Mouse (Mus musculus): Measurements from ENCODE around the gene Insl3. TPM values are rescaled to one million over a fixed set of nuclear protein-coding genes. Genes with fewer than 3 reads are reported as not detected.
A peak's percentile ranks its signal among the peaks of the same experiment; 100 is the strongest.

The Insl3 gene
- total and polyA plus RNA-seq, 2 experiments, result 0.74 to 8.2 TPM

GRCm38 (mm10) chr8:71668220-71668975 lies 20.6 kb upstream of the Insl3 start:
- peak overlapping the region; percentile 9; the same call in 1 of the 2 replicates for H3K4me3 ChIP-seq (ENCODE audit: insufficient read depth, low read depth, low read length)
- H3K27ac ChIP-seq (replicated peaks; ENCODE audit: insufficient read depth, low read depth, low read length), result no peak overlapping the region
- no peak overlapping the region for H3K9ac ChIP-seq (ENCODE audit: low read depth, low read length)
- H3K36me3 ChIP-seq (ENCODE audit: control insufficient read depth, insufficient read depth, low read length), result no peaks in the 10 kb centered on the region
- TF ChIP-seq POLR2A (IDR thresholded peaks at IDR 0.05; ENCODE audit: extremely low read depth, insufficient read depth, low read length) (no peak), CTCF (IDR thresholded peaks at IDR 0.05; ENCODE audit: low read depth, low read length) (no peak)
- DNase-seq (ENCODE audit: extremely low read depth, low read depth, low spot score), result no peak
- no peaks in the 10 kb centered on the region for H3K79me2 ChIP-seq (ENCODE audit: control insufficient read depth, insufficient read depth, low read length)
- H3K4me1 ChIP-seq (ENCODE audit: control insufficient read depth, insufficient read depth, low read length), result peaks cover 10% of the 10 kb centered on the region
- H3K27me3 ChIP-seq (ENCODE audit: control insufficient read depth, insufficient read depth, low read length), result peaks cover 2% of the 10 kb centered on the region; the same call in 1 of the 2 replicates
- 5% methylated on average over 21 of the region's 21 CpGs for WGBS

GRCm38 (mm10) chr8:71670198-71670597 lies 18.8 kb upstream of the Insl3 start:
- Histone ChIP-seq H3K27ac (replicated peaks; ENCODE audit: insufficient read depth, low read depth, low read length) (no peak overlapping the region), H3K79me2 (ENCODE audit: control insufficient read depth, insufficient read depth, low read length) (no peaks in the 10 kb centered on the region), H3K4me3 (ENCODE audit: insufficient read depth, low read depth, low read length) (no peak overlapping the region), H3K4me1 (ENCODE audit: control insufficient read depth, insufficient read depth, low read length) (peaks cover 10% of the 10 kb centered on the region), H3K36me3 (ENCODE audit: control insufficient read depth, insufficient read depth, low read length) (no peaks in the 10 kb centered on the region), H3K9ac (ENCODE audit: low read depth, low read length) (no peak overlapping the region), H3K27me3 (ENCODE audit: control insufficient read depth, insufficient read depth, low read length) (peaks cover 2% of the 10 kb centered on the region; the same call in 1 of the 2 replicates)
- DNase-seq (ENCODE audit: extremely low read depth, low read depth, low spot score), result no peak
- WGBS, result 24% methylated on average over 12 of the region's 12 CpGs
- TF ChIP-seq POLR2A (IDR thresholded peaks at IDR 0.05; ENCODE audit: extremely low read depth, insufficient read depth, low read length) (no peak), CTCF (IDR thresholded peaks at IDR 0.05; ENCODE audit: low read depth, low read length) (no peak)

GRCm38 (mm10) chr8:71670621-71671548 lies 18.1 kb upstream of the Insl3 start:
- TF ChIP-seq CTCF (IDR thresholded peaks at IDR 0.05; ENCODE audit: low read depth, low read length) (no peak), POLR2A (IDR thresholded peaks at IDR 0.05; ENCODE audit: extremely low read depth, insufficient read depth, low read length) (no peak)
- peak overlapping the region; percentile 9; the same call in 1 of the 2 replicates for H3K9ac ChIP-seq (ENCODE audit: low read depth, low read length)
- no peak overlapping the region for H3K27ac ChIP-seq (replicated peaks; ENCODE audit: insufficient read depth, low read depth, low read length)
- no peak for DNase-seq (ENCODE audit: extremely low read depth, low read depth, low spot score)
- H3K79me2 ChIP-seq (ENCODE audit: control insufficient read depth, insufficient read depth, low read length), result no peaks in the 10 kb centered on the region
- H3K27me3 ChIP-seq (ENCODE audit: control insufficient read depth, insufficient read depth, low read length), result peaks cover 2% of the 10 kb centered on the region; the same call in 1 of the 2 replicates
- peak overlapping the region; percentile 63 for H3K4me3 ChIP-seq (ENCODE audit: insufficient read depth, low read depth, low read length)
- peaks cover 15% of the 10 kb centered on the region for H3K4me1 ChIP-seq (ENCODE audit: control insufficient read depth, insufficient read depth, low read length)
- H3K36me3 ChIP-seq (ENCODE audit: control insufficient read depth, insufficient read depth, low read length), result no peaks in the 10 kb centered on the region
- WGBS, result 1% methylated on average over 61 of the region's 64 CpGs

DNA sequence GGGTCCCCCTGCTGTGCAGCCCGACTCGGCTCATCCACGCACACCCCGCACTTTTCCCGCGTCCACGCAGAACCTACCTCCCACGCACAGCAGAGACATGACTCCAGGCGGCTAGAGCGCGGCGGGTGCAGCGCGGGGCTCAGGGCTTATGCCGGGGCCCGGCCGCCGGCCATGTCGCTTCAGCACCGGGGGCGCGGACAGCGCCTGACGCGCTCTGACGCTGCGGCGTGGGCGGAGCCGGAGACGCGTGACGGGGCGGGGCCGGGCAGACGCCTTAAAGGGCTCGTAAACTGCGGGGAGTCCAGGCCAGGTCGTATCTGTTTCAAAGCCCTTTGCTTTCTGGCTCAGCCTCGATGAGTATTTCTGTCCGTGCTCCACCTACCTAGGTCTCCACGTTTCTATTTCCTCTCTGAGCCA lies 17.5 kb upstream of the Insl3 start, which contains the start of gene Unc13a:
Gene Unc13a, minus strand, starts transcription at position 209 of the 417 bp plus-strand sequence.
- H3K4me1 ChIP-seq (ENCODE audit: control insufficient read depth, insufficient read depth, low read length), result peaks cover 15% of the 10 kb centered on the region
- peak within 1 kb of the TSS; percentile 17; the same call in 1 of the 2 replicates for H3K9ac ChIP-seq (ENCODE audit: low read depth, low read length)
- DNase-seq (ENCODE audit: extremely low read depth, low read depth, low spot score), result peak; percentile 76
- H3K27me3 ChIP-seq (ENCODE audit: control insufficient read depth, insufficient read depth, low read length), result peaks cover 2% of the 10 kb centered on the region; the same call in 1 of the 2 replicates
- no peaks in the 10 kb centered on the region for H3K36me3 ChIP-seq (ENCODE audit: control insufficient read depth, insufficient read depth, low read length)
- peak within 1 kb of the TSS; percentile 63 for H3K4me3 ChIP-seq (ENCODE audit: insufficient read depth, low read depth, low read length)
- under 1% methylated on average over 42 of the region's 42 CpGs for WGBS
- peak within 1 kb of the TSS; percentile 39 for H3K27ac ChIP-seq (replicated peaks; ENCODE audit: insufficient read depth, low read depth, low read length)
- H3K79me2 ChIP-seq (ENCODE audit: control insufficient read depth, insufficient read depth, low read length), result no peaks in the 10 kb centered on the region
- no peak for TF ChIP-seq POLR2A (IDR thresholded peaks at IDR 0.05; ENCODE audit: extremely low read depth, insufficient read depth, low read length)
- TF ChIP-seq CTCF (IDR thresholded peaks at IDR 0.05; ENCODE audit: low read depth, low read length), result no peak

GRCm38 (mm10) chr8:71672168-71672735 lies 16.8 kb upstream of the Insl3 start:
- no peak for DNase-seq (ENCODE audit: extremely low read depth, low read depth, low spot score)
- Histone ChIP-seq H3K4me3 (ENCODE audit: insufficient read depth, low read depth, low read length) (no peak overlapping the region), H3K27me3 (ENCODE audit: control insufficient read depth, insufficient read depth, low read length) (peaks cover 2% of the 10 kb centered on the region; the same call in 1 of the 2 replicates), H3K9ac (ENCODE audit: low read depth, low read length) (no peak overlapping the region), H3K79me2 (ENCODE audit: control insufficient read depth, insufficient read depth, low read length) (no peaks in the 10 kb centered on the region), H3K4me1 (ENCODE audit: control insufficient read depth, insufficient read depth, low read length) (peaks cover 15% of the 10 kb centered on the region), H3K27ac (replicated peaks; ENCODE audit: insufficient read depth, low read depth, low read length) (peak overlapping the region; percentile 39), H3K36me3 (ENCODE audit: control insufficient read depth, insufficient read depth, low read length) (no peaks in the 10 kb centered on the region)
- 76% methylated on average over 6 of the region's 6 CpGs for WGBS
- TF ChIP-seq CTCF (IDR thresholded peaks at IDR 0.05; ENCODE audit: low read depth, low read length), result no peak
- TF ChIP-seq POLR2A (IDR thresholded peaks at IDR 0.05; ENCODE audit: extremely low read depth, insufficient read depth, low read length), result no peak
